Mouse (Mus musculus): ENCODE measurements around the gene Ptcd1. TPM values are rescaled to one million over a fixed set of nuclear protein-coding genes. Genes with fewer than 3 reads are reported as not detected.

The Ptcd1 gene
- 14.1 and 16.0 TPM in 2 replicates for polyA plus RNA-seq (2021; fragmentation: Nextera tagmentation)
- long read RNA-seq, experiment 1, transcript Ptcd1-201 (9 exons, 3,087 nt): major isoform, 33 of 41 reads
- long read RNA-seq, experiment 1, partial matches to known transcripts: 6 of 41 reads
- long read RNA-seq, experiment 1, other reads (novel, unspliced or antisense): 2 of 41 reads
- long read RNA-seq, experiment 2, transcript Ptcd1-201 (9 exons, 3,087 nt): major isoform, 169 of 184 reads
- long read RNA-seq, experiment 2, partial matches to known transcripts: 9 of 184 reads
- long read RNA-seq, experiment 2, other reads (novel, unspliced or antisense): 6 of 184 reads

DNA sequence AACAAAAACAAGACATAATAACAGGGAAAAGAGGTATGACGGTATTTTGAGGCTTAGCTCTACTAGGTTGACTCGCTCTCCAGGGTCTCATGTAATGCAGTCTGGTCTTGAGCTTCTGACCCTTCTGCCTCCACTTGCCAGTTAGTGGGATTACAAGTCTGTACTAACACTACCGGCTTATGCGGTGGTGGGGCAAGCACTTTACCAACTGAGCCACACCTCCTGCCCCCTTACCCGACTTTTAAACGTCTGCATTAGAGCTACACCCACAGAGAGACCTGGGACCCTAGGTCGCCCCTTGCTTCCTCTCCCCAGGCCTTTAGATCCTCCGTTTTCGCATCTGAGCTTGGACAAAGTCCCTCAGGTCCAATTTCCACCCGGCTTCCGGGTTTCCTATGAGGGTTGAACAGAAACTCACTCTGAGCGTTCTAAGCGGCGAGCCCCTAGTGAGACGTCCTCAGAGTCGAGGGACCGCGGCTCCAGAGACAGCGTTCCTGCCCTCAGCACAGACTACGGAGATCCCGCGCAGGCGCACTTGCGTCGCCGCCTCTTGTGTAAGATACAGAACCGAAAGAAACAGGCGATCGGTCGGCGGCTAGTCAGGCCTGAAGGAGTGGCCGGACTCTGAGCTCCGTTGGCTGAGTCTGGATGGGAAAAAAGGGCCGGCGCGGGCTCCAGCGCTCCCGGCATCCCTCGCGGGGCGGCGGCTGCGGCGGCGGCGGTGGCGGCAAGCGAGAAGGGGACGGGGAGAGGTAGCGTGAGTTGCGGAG, at the start of gene Ptcd1, which contains the start of gene Cpsf4:
Ptcd1 (minus strand) TSS at position 573 of the 770 bp plus-strand sequence.
Cpsf4 (plus strand) TSS at position 678 of the 770 bp plus-strand sequence.

DNA sequence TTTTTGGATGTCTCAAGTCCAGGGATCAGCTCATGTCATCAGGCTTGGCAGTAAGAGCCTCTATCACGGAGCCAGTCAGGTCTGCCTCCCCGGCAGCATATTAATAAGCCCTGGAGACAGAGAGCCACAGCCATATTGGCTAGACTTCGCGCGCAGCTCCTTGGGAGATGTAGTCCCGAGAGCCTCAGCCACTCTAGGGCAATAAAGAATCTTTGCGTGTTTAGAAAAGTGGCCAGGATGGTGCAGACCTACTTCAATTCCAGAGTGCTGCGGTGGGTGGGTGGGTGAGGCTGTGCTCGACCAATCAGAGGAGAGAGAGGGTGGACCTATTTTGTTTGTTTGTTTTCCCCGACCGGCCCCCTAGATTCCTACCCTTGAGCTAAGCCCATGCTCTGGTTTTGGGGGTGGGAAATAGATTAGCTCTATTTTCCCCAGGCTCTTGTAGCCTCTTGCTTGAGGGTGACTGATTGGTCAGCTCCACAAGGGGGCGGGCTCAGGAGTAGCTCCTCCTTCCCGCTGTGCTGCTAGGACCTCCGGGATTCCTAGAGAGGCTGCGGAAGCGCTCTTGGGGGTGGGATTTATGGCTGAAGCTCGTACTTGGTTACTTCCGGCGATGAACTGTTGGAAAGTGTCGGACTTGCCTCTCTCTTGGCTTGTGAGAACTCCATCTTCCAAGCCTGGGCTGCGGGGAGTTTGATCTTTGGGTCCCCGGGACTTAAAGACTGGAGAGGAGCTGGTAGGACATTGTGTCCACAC, 37.2 kb upstream of the Ptcd1 start, which contains the start of gene Zkscan5:
Zkscan5 (plus strand) TSS at position 627 of the 756 bp plus-strand sequence.

DNA sequence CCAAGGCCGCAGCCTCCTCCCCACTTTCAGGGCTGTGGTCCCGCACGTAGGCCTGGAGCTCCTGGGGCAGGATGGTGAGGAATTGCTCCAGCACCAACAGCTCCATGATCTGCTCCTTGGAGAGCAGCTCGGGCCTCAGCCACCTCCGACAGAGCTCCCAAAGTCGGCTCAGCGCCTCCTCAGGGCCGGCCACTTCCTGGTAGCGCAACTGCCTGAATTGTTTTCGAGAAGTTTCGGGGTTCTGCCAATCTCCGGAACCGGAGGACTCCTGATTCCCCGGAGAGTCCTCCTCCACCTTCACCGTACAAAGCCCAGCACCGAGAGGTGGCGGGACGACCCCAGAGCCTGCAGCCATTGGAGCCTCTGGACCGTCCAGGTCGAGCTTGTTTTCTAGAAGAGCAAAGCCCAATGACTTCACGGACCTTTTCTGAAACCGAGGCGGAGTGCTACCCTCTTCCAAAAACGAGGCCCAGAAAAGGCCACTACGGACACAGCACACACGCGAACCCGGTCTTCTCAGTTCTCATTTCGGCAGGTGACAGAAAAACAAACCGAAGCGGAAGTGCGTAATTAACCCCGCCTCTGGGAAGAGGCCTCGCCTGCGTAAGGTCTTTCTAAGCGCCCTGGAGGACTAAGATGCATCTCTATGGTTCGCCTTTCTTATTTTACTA, 34.5 kb upstream of the Ptcd1 start, which contains the start of gene Zkscan14:
Zkscan14 (minus strand) TSS at position 548 of the 671 bp plus-strand sequence.

DNA sequence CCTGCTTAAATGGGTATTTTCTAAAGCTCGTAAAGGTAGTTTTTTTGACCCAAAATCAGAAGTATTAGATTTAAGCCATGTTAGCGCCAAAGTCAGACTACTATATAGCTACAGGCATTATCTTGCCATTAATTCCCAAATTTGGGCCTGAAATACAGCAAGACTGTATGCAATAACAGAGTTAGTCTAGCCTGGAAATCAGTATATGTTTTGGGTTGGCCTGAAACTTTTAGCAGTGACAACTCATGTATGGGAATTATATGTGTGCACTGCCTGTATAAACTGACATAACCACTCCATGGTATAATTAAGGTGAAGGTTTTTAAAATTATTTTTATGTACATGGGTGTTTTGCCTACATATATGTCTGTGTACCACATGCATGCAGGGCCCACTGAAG, 25.1 kb upstream of the Ptcd1 start, which contains the start of gene Atp5j2:
Atp5j2 (minus strand) TSS at position 101 of the 400 bp plus-strand sequence.

DNA sequence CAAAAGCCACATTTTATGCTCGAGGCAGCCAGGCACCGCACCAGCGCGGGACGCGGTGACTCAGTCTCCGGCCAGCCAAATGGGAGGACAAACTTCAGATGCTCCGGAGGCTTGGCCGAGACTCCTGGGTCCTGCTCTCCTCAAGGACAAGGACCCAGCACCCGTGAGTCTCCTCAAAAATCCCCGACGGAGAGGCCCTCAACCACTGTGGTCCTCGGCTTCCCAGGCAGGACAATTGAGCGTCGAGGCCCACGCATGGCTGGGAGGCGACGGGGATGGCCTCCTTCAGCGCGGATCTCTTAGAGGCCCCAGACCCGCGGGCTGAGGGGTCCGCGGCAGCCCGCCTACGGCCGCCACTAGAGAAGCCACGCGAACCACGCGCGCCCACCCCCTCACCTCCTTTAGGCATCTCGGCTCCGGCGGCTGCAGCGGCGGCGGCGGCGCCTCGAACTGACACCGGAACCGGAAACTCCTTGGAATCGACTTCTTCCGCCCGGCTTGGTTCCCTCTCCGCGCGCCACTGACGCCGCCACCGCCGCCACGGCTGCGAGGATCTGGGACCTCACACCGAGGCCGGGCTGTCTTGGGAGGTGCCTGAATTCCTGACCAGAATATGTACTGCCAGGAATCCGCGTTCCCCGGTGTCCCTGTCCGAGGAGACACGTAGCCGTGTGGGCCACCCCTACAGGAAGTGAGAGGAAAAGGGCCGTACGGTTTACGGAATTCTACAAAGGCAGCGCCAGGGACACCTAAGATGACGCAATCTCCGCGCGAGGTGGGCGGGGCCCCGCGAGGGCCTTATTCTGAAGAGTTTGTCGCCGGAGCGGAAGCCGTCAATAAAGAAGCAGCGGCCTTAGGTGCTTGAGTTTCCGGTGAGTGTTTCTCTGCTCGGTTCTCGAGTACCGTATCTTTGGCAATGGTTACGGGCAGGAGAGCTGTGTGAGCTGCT, 27.1 kb downstream of the Ptcd1 start, which contains the start of the genes Pdap1 and Bud31:
Pdap1 (minus strand) TSS at position 668 of the 949 bp plus-strand sequence.
Bud31 (plus strand) TSS at position 792 of the 949 bp plus-strand sequence.

DNA sequence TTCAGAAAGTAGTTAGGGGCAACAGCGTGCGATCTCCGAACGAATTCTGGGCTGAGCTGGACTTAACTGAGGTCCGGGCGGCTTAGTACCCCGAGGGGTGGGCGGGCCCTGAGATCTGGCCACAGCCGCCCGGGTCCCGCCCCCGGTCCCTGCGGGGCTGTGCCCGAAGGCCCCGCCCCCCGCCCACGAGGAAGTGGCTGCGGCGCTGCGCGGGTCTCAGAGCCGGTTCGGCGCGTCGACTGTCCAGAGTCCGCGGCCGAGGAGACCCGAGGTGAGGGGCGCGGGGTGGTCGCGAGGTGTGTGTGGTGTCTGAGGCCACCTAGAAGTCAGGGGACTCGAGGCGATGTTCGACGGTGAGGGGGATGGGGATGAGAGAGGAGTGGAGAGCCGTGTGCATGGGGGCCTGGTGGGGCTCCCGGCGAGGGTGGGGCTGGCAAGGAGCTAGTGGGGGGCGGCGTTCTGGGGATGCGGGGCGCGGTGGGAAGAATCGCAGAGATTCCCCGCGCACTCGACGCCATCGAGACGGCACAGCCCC, 52.8 kb downstream of the Ptcd1 start, which contains the start of gene Arpc1b:
Arpc1b (plus strand) TSS at position 145 of the 535 bp plus-strand sequence.

Other genes starting within 250 kb of the Ptcd1 start
- 2.0 and 2.4 TPM in 2 replicates for gene Smurf1, start 201.3 kb downstream of the Ptcd1 start, polyA plus RNA-seq (2021; fragmentation: Nextera tagmentation)
- gene Gm4871, start 134.4 kb downstream of the Ptcd1 start, polyA plus RNA-seq (2021; fragmentation: Nextera tagmentation): not detected in 2 replicates
- not detected in 2 replicates for gene 1700018F24Rik, start 124.1 kb downstream of the Ptcd1 start, polyA plus RNA-seq (2021; fragmentation: Nextera tagmentation)
- gene Arpc1a, start 83.3 kb downstream of the Ptcd1 start, polyA plus RNA-seq (2021; fragmentation: Nextera tagmentation): 370 and 401 TPM in 2 replicates
- not detected in 2 replicates for gene Kpna7, start 83.1 kb downstream of the Ptcd1 start, polyA plus RNA-seq (2021; fragmentation: Nextera tagmentation)
- 53.5 and 59.1 TPM in 2 replicates for gene Arpc1b, start 52.9 kb downstream of the Ptcd1 start, polyA plus RNA-seq (2021; fragmentation: Nextera tagmentation)
- gene Pdap1, start 26.9 kb downstream of the Ptcd1 start, polyA plus RNA-seq (2021; fragmentation: Nextera tagmentation): 64.7 and 65.6 TPM in 2 replicates
- gene Bud31, start 26.7 kb downstream of the Ptcd1 start, polyA plus RNA-seq (2021; fragmentation: Nextera tagmentation): 105 and 112 TPM in 2 replicates
- gene Cpsf4, start 105 bp upstream of the Ptcd1 start, polyA plus RNA-seq (2021; fragmentation: Nextera tagmentation): 4.2 and 5.7 TPM in 2 replicates
- gene Atp5j2, start 25.0 kb upstream of the Ptcd1 start, polyA plus RNA-seq (2021; fragmentation: Nextera tagmentation): 1,254 and 1,419 TPM in 2 replicates
- 8.9 and 9.7 TPM in 2 replicates for gene Zkscan14, start 34.8 kb upstream of the Ptcd1 start, polyA plus RNA-seq (2021; fragmentation: Nextera tagmentation)
- 6.0 and 6.5 TPM in 2 replicates for gene Zkscan5, start 37.5 kb upstream of the Ptcd1 start, polyA plus RNA-seq (2021; fragmentation: Nextera tagmentation)
- 17.7 and 18.9 TPM in 2 replicates for gene Zfp655, start 64.6 kb upstream of the Ptcd1 start, polyA plus RNA-seq (2021; fragmentation: Nextera tagmentation)
- gene Zscan25, start 113.4 kb upstream of the Ptcd1 start, polyA plus RNA-seq (2021; fragmentation: Nextera tagmentation): 1.1 TPM in 2 replicates
- gene Cyp3a57, start 178.2 kb upstream of the Ptcd1 start, polyA plus RNA-seq (2021; fragmentation: Nextera tagmentation): not detected in 2 replicates